Comparison of ENCODE assay signal across 13 mouse cellular contexts in genomic region chr1:182254618-182255017, GRCm38 (mm10). TPM values are rescaled to one million over a fixed set of nuclear protein-coding genes. Genes with fewer than 3 reads are reported as not detected.
DNase-seq lines count a peak whose midpoint lies in the region; ATAC-seq and TF ChIP-seq lines count a peak whose summit lies in the region.
"Had no signal": no experiment of that assay in that cellular context is flagged by ENCODE, and none has a peak within 500 bp of the region (broad histone marks: within the 10 kb centered on the region; RNA-seq: fewer than 3 reads in every experiment).

No protein-coding gene starts in this region.

- H3K36me3 ChIP-seq in thymus, adult 2 months (ENCODE audit: control insufficient read depth, insufficient read depth, low read length) = no peaks in the 10 kb centered on the region
- H3K36me3 ChIP-seq in kidney, embryonic 16.5 days (ENCODE audit: insufficient read depth, low read length) = no peaks in the 10 kb centered on the region
- no peaks in the 10 kb centered on the region for H3K36me3 ChIP-seq in forebrain, embryonic 13.5 days (ENCODE audit: poor library complexity, severe bottlenecking)
- H3K36me3 ChIP-seq: liver, embryonic 15.5 days had no signal

- no peaks in the 10 kb centered on the region for H3K27me3 ChIP-seq in thymus, adult 2 months (ENCODE audit: control insufficient read depth, insufficient read depth, low read length)
- no peaks in the 10 kb centered on the region for H3K27me3 ChIP-seq in kidney, embryonic 16.5 days (ENCODE audit: insufficient read depth, low read length)
- H3K27me3 ChIP-seq in forebrain, embryonic 13.5 days = 0 out of 2 replicates have a peak, but pooled peaks cover 3% of the 10 kb centered on the region
- H3K27me3 ChIP-seq: liver, embryonic 15.5 days had no signal

- DNase-seq in adrenal gland, postnatal 14 days = peak; percentile 11
- DNase-seq in adrenal gland, adult (ENCODE audit: inconsistent age in 2 of 2, low spot score in 1 of 2) = no peak
- peak; percentile 43 for DNase-seq in thymus, adult 2 months
- no peak for DNase-seq in kidney, postnatal 25 days
- DNase-seq: gastrocnemius, postnatal 25 days; kidney, adult 2 months had no signal

- peak overlapping the region; percentile 50 for H3K4me3 ChIP-seq in bone marrow, adult 2 months (replicated peaks; ENCODE audit: control insufficient read depth, low read depth, low read length)
- H3K4me3 ChIP-seq in thymus, adult 2 months (ENCODE audit: control insufficient read depth, insufficient read depth, low read length) = peak overlapping the region; percentile 24; the same call in 1 of the 2 replicates
- no peak overlapping the region for H3K4me3 ChIP-seq in kidney, embryonic 16.5 days (ENCODE audit: low read length)
- no peak overlapping the region for H3K4me3 ChIP-seq in forebrain, embryonic 13.5 days
- H3K4me3 ChIP-seq: left cerebral cortex, adult 2 months; liver, embryonic 15.5 days had no signal

- no peak for TF ChIP-seq POLR2A in bone marrow, adult 2 months (IDR thresholded peaks at IDR 0.05; ENCODE audit: borderline replicate concordance, control insufficient read depth, low read depth, low read length)
- no peak for TF ChIP-seq POLR2A in thymus, adult 2 months (IDR thresholded peaks at IDR 0.05; ENCODE audit: control insufficient read depth, extremely low read depth, insufficient read depth, low read length, poor library complexity)

- no peak overlapping the region for H3K4me2 ChIP-seq in kidney, embryonic 16.5 days (replicated peaks; ENCODE audit: low read depth, low read length)
- no peak overlapping the region for H3K4me2 ChIP-seq in forebrain, embryonic 13.5 days
- H3K4me2 ChIP-seq: liver, embryonic 15.5 days had no signal

- 0 out of 2 replicates have a peak, but pooled peaks cover 5% of the 10 kb centered on the region for H3K9me3 ChIP-seq in kidney, embryonic 16.5 days (ENCODE audit: low read length)
- H3K9me3 ChIP-seq in forebrain, embryonic 13.5 days (replicated peaks) = no peaks in the 10 kb centered on the region
- H3K9me3 ChIP-seq: liver, embryonic 15.5 days had no signal

- no peak for TF ChIP-seq CTCF in bone marrow, adult 2 months (IDR thresholded peaks at IDR 0.05; ENCODE audit: control insufficient read depth, insufficient read depth, low read length)
- TF ChIP-seq CTCF in thymus, adult 2 months (IDR thresholded peaks at IDR 0.05; ENCODE audit: borderline replicate concordance, control insufficient read depth, extremely low read depth, insufficient read depth, low read length, poor library complexity) = no peak

- no peak overlapping the region for H3K9ac ChIP-seq in kidney, embryonic 16.5 days (replicated peaks; ENCODE audit: low read length)
- no peak overlapping the region for H3K9ac ChIP-seq in forebrain, embryonic 13.5 days
- H3K9ac ChIP-seq: liver, embryonic 15.5 days had no signal

- H3K4me1 ChIP-seq in bone marrow, adult 2 months (ENCODE audit: control insufficient read depth, insufficient read depth, low read length) = no peaks in the 10 kb centered on the region
- H3K4me1 ChIP-seq in thymus, adult 2 months (replicated peaks; ENCODE audit: control insufficient read depth, insufficient read depth, low read length) = peaks cover 32% of the 10 kb centered on the region
- H3K4me1 ChIP-seq in kidney, embryonic 16.5 days (ENCODE audit: insufficient read depth, low read length) = no peaks in the 10 kb centered on the region
- peaks cover 12% of the 10 kb centered on the region for H3K4me1 ChIP-seq in forebrain, embryonic 13.5 days
- H3K4me1 ChIP-seq: liver, embryonic 15.5 days had no signal

- H3K27ac ChIP-seq in bone marrow, adult 2 months (ENCODE audit: control insufficient read depth, insufficient read depth, low read depth, low read length, poor library complexity) = peak overlapping the region; percentile 96
- peak overlapping the region; percentile 77 for H3K27ac ChIP-seq in thymus, adult 2 months (ENCODE audit: control insufficient read depth, insufficient read depth, low read length)
- H3K27ac ChIP-seq in kidney, embryonic 16.5 days (ENCODE audit: low read length) = no peak overlapping the region
- no peak overlapping the region for H3K27ac ChIP-seq in forebrain, embryonic 13.5 days
- H3K27ac ChIP-seq: left cerebral cortex, adult 2 months; liver, embryonic 15.5 days had no signal

- 10% methylated on average over 8 of the region's 8 CpGs for WGBS in bone marrow, adult 2 months
- WGBS in thymus, adult 2 months = 7% methylated on average over 8 of the region's 8 CpGs
- WGBS in kidney, embryonic 16.5 days = 88% methylated on average over 8 of the region's 8 CpGs
- WGBS in forebrain, embryonic 13.5 days = 99% methylated on average over 8 of the region's 8 CpGs

- ATAC-seq in megakaryocyte-erythroid progenitor cell, adult 5-6 weeks (replicated peaks; ENCODE audit: low FRiP score, low TSS enrichment, poor library complexity, severe bottlenecking) = peak; percentile 41; the same call in 1 of the 2 replicates
- ATAC-seq in kidney, embryonic 16.5 days (ENCODE audit: low FRiP score, low TSS enrichment) = no peak
- no peak for ATAC-seq in forebrain, embryonic 13.5 days
- ATAC-seq: midbrain, embryonic 16.5 days had no signal

RNA-seq across cellular contexts. Expression of gene Degs1, which starts 28.0 kb away (rescaled TPM):
- 78.1 and 86.7 TPM in 2 replicates for total RNA-seq in adrenal gland, postnatal 14 days (2021)
- 31.0 and 74.3 TPM in 2 replicates for polyA plus RNA-seq in bone marrow, adult 2 months (2011; ENCODE audit: insufficient read depth, insufficient read length, low replicate concordance, missing spikeins)
- total RNA-seq in megakaryocyte-erythroid progenitor cell, adult 5-6 weeks (2014; fragmentation: Nextera tagmentation) = 37.5 and 39.8 TPM in 2 replicates
- total RNA-seq in megakaryocyte-erythroid progenitor cell, adult 5-6 weeks (2017) = 35.8 and 36.9 TPM in 2 replicates
- polyA plus RNA-seq in thymus, adult 2 months (2012; rRNA removed) = 53.7 and 67.3 TPM in 2 replicates
- polyA plus RNA-seq in kidney, embryonic 16.5 days (2015; fragmentation: Nextera tagmentation; extraction: Ambion mirVana) = 131 and 134 TPM in 2 replicates
- 48.7 and 49.3 TPM in 2 replicates for polyA plus RNA-seq in forebrain, embryonic 13.5 days (2015; fragmentation: Nextera tagmentation; extraction: Ambion mirVana)

Comparison
In these comparisons a context has a peak if more than half of its experiments do, and no peak if none do; other contexts are left out.
1. DNase-seq: peak in adrenal gland, postnatal 14 days (single experiment) and thymus, adult 2 months (single experiment); none in adrenal gland, adult (0 of 2) and kidney, postnatal 25 days (0 of 2).
2. H3K27ac ChIP-seq: peak in bone marrow, adult 2 months (single experiment) and thymus, adult 2 months (single experiment); none in kidney, embryonic 16.5 days (single experiment) and forebrain, embryonic 13.5 days (single experiment).
3. H3K4me3 ChIP-seq: peak in bone marrow, adult 2 months (single experiment) and thymus, adult 2 months (single experiment); none in kidney, embryonic 16.5 days (single experiment) and forebrain, embryonic 13.5 days (single experiment).